Mouse (Mus musculus) layer of hippocampus, postnatal 14 days (tissue): ENCODE measurements around the gene S1pr1. TPM values are rescaled to one million over a fixed set of nuclear protein-coding genes. Genes with fewer than 3 reads are reported as not detected.

Source experiments
- DNase-seq, 2 experiments: peaks; one replicate each; pipeline ENCODE4 v3.0.0; 2021 to 2022; ENCODE audit warnings: low spot score in 2 of 2, mixed read lengths in 1 of 2
- long read RNA-seq, 2 experiments: library from polyadenylated mRNA; stranded (forward); transcript quantifications; one replicate each; pipeline ENCODE4 v2.0.0; 2021
- total RNA-seq, 2 experiments: library from RNA; stranded (reverse); gene quantifications; 2 replicates each; pipeline ENCODE4 v1.2.3; 2021

S1pr1 gene
- total RNA-seq = 10 to 100 TPM; 78.1 to 83.8 TPM
- long read RNA-seq, experiment 1, transcript S1pr1-201 (2 exons, 3,046 nt) = major isoform, 36 of 56 reads
- long read RNA-seq, experiment 1, partial matches to known transcripts = 0 of 56 reads
- long read RNA-seq, experiment 1, other reads (novel, unspliced or antisense) = 20 of 56 reads
- long read RNA-seq, experiment 2, transcript S1pr1-201 (2 exons, 3,046 nt) = major isoform, 36 of 54 reads
- long read RNA-seq, experiment 2, partial matches to known transcripts = 18 of 54 reads
- long read RNA-seq, experiment 2, other reads (novel, unspliced or antisense) = 0 of 54 reads

DNA sequence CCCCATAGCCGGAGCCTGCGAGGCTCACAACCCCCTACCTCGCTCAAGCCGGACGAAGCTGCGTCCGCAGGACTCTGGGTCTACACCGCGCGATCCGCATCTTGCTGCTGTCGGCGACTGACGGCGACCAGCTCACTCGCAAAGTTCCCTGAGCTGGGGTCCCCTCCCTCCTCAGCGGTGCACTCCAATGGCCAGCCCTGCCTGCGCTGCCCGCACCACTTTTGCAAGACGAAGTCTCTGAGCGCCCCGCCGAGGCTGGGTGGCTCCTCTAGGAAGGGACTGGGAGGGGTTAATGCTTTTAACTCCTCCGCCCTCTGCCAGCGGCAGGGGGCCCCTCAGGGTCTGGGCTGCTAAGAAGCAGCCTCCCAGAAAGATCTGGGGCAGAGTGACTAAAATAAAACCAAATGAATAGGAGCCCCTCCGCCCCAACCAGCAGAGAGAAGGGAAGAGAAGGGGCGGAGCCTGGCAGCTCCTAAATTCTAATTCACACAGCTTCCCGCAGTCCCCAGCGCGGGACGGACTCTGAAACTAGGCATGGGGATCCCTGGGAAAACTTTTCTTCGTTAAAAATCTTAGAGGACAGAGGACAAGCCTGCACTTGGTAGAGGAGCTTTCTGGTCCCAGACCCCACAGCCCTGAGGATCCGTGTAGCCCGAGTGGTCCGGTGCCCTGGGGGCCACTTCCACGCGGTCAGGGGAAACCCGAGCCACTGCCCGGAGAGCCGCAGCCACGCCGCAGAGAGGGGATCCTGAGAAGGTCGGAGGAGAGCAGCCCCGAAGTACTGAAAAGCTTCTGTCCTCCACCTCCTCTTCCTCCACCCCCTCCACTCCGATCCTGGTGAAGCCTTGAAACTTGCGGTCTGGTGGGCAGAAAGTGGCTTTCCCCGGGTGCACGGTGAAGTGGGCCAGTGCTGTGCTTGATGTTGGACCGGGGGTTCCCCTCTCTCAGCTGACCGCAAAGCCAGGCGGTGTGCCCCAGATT, at the start of gene S1pr1:
Gene S1pr1, minus strand, starts transcription at position 402 of the 981 bp plus-strand sequence.
- DNase-seq = peak; percentile 54 to 73

DNA sequence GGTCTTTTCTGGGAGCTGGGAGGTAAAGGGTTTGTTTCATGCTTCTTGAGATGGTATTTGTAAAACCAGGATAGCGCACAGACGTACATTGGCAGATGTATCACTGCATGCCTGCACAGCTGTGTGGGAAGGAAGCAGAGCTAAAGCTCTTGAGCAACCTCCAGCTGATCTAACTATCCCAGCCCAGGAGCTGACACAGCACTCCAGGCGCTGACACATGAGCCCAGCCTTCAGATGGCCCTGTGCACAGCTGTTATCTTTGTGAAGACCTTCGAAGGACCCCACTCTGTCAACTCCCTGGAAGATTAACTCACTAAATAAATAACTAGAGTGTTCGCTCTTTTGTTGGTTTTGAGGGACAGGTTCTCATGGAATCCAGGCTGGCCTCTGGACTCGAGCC, 48.4 kb upstream of the S1pr1 start:
- no peak for DNase-seq

DNA sequence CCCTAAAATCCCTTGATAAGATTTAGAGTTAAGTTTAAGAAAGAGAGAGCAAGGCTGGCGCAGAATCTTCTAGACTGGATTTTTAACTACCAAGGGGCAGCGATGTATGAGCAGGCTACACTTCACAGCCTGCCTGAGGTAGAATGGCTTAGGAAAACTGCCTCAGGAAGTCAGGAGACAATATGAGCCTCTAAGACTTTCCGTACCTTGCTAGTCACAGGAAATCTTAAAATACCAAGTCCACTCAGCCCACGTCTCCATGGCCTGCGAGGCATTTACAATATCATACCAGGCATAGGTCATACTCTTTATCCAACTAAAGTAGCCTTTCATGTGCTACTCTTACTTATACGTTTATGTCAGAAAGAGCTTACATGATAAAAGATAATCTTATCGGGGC, 48.0 kb upstream of the S1pr1 start:
- DNase-seq = no peak

DNA sequence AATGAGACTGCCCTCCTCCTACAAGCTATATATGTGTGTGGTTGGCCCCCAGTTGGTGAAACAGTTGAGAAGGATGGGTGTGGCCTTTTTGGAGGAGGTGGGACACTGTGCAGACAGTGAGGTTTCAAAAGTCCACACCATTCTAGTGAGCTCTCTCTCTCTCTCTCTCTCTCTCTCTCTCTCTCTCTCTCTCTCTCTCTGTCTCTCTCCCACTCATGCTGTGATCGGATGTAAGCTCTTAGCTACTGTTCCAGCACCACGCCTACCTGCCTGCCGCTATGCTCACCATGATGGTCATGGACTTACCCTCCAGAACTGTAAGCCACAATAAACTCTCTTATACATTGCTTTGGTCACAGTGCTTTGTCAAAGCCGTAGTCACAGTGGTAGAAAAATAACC, 44.8 kb upstream of the S1pr1 start:
- no peak for DNase-seq

DNA sequence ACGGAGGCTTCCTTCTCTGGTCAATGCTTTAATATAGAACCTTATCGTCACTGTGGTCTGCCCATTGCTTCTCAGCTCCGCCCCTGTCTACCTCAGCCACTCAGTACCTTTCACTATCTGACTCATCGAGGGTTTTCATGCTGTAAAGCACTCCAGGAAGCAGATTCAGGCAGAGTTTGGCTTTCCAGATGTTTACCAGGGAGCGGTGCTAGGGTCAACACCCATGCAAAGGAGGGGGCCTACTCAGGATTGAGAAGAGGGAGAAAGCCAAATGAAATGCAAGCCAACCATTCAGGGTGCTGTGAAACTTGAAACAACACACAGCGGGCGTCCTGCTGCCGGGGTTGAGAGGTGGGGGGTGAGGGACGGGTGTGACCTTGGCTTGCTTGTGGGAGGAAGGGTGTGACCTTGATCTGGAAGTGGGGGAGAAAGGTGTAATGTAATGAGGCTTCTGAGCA, 43.6 kb upstream of the S1pr1 start:
- no peak for DNase-seq

DNA sequence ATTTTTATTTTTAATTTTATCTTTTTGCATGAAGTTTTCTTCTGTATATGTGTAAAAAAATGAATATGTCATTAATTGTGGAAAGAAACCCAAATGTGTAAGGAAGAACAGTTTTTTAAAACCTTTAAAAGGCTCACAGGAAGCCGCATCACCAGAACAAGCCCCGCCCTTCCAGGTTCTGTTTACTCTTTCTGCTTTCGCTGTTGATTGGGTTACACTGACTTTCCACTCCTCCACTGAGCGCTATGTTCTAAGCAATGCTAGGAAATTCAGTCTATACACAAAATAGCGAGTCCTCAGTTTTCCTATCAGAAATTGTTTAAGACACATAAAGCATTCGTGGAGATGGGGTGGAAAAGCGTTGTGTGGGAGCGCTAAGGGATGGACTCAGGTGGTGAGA, 39.6 kb upstream of the S1pr1 start:
- DNase-seq = no peak

DNA sequence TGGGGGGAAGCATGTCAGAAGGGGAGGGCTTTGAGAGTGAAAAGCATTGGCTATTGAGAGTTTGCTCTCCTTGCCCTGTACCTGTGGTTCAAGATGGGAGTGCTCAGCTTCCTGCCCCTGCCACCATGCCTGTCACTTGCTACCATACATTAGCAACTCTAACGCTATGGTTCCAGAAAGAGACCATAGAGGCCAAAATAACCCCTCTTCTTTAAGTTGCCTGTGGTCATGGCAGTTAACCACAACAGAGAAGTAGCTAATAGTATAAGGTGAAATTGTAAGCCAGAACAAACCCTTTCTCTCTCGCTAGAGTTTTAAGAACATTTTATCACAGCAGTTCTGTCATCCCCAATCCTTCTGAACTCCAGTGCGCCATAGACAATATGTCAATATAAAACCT, 35.5 kb upstream of the S1pr1 start:
- DNase-seq = no peak

DNA sequence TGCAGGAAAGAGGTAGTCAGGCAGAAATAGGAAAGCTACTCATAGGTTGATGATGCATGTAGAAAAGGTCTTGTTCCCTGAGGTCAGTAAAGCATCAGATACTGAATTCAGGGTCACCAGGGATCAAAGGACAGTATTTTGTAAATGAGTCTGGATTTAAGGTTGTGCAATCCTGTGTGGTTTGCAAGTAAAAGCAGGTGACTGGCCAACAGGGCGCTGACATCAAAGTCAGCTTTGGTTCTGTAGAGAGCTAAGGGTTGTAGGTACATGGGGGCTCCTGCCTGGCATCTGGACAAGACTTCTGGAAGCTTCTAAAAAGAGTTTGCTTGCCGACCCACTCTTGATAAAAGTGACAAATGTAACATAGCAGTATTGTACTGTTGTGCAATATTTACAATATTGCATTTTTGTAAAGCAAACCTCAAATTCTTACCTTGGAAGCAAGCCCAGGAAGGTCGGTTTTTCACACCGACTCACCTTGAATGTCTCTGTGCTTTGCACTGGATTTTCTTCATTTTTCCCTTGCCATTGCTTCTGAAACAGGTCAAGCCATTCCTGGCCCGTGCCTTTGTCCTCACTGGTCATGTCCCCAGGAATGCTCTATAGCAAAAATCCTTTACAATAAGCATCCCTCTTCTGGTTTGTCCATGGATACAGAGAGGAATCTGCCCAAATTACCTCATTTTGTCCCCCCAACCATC, 33.6 kb upstream of the S1pr1 start:
- DNase-seq = no peak

DNA sequence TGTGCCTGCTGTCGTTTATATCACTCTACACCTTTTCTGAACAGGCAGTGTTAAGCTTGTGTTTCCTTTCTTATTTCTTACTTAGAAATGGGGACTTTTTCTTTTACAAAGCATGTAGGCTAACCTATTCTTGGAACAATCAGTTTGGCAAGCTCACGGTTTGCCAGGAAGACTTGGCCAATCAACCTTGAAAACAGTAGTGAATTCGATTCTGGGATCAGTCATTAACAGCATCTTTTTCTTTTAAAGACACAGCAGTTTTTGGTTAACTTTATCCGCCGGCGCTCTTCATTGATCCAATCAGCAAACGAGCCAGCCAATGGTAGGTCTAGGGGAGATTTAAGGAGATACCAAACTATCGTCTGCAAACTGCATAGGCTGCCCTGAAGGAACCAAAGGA, 31.6 kb upstream of the S1pr1 start:
- no peak for DNase-seq

DNA sequence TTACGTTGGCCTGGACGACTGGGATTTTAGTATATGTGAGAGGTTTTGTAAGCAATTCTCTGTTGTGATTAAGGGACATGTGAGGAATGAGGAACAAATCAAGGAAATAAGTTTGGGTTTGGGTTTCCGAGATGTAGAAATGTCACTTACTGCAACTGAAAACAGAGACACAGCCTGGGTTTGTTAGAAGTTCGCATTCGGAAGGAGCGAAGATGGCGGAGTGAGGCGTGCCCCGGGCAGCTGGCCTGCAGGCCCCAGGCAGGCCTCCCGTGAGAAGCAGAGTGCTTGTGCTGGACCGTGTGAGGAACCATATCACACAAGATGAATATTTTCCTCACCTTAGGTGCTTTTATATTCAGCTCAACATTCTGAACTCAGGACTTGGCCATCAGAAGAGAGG, 30.2 kb upstream of the S1pr1 start:
- no peak for DNase-seq

DNA sequence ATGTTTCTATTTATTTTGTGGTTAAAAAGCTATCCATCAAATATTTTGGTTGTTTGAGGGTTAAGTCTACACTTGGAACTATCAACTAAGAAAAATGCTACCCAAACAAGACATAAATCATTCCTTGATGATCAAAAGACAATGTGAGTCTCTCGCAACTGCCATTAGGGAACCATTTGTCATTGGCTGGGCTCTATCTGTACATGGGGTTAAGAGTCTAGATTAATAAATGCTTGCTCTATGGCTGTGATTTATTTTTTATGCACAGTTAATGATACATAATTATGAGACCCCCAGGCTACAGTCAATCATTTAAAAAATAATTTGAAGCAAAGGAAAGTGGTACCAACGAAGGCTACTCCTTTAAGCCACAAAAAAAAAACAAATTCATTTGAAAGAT, 23.7 kb upstream of the S1pr1 start:
- no peak for DNase-seq

DNA sequence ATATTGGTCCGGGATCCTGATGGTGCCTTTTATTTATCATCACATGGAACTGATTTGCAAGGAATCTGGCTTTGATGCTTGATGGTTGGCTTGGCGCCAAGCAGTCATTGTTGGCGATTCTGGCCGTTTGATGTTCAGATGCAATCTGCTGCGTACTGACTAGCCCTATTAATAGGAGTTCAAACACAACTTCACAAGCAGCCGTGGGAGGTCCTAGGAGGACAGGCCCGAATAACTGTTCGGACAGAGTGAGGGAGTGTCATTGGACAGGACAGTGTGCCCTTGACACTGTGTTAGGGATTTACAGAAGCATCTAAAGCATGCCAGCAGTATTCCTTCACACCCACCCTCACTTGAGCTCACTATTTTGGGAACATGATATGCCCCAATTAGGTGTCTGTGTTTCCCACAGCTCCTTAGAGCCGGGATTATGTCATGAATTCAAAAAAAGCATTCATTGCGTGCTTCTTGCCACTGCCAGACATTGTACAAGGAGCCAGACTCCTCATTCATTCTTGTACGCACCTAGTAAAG, 23.0 kb upstream of the S1pr1 start:
- peak; percentile 37 to 63 for DNase-seq

DNA sequence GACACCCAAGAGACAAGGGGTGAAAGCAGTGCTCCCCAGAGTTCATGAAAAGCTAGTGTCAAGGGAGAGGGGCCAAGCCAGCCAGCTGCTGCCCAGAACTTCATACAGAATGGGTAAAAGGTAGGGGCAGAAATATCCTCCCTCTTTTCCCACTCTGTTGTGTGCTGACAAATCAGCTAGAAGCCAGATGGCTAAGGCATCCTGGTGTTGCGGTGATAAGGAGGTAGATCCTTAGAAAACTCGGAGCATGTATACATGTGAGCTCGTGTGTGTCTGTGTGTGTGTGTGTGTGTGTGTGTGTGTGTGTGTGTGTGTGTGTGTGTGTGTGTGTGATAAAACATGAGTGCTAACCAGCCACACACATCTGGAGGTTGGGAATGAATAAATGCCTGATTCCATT, 20.7 kb upstream of the S1pr1 start:
- DNase-seq = no peak

DNA sequence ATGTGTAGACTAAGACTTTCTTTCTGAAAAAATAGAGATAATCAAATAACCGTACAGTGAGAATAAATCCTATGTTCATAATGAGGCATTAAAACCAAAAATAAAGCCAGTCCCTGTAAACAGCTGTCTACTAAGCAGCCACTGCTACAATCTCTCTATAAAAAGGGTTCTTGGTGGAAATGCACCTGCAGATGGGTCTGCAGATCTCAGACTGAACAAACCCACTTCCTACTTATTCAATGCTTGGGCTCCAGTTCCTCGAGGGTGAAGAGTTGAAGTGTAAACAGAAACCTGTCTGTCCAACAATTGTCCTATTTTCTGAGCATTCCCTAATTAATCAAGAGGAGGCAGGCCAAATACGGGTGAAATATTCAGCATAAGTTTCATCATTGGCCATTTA, 20.0 kb upstream of the S1pr1 start:
- DNase-seq = no peak

DNA sequence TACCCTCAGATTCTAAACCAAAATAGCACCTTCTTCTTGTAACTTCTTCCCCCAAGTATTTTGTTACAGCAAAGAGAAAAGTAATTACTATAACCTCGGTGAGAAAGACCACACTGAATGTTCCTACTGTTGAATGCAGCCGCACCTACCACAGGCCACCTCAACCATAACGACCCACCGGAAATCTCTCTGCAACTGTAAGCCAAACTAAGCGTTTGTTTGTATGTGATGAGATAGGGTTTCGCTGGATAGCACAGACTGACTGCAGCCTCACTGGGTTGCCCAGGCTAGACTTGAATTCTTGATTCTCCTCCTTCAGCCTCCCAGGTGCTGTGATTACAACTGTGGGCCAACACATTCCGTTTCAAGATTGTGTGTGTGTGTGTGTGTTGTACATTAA, 15.5 kb upstream of the S1pr1 start:
- DNase-seq = no peak

DNA sequence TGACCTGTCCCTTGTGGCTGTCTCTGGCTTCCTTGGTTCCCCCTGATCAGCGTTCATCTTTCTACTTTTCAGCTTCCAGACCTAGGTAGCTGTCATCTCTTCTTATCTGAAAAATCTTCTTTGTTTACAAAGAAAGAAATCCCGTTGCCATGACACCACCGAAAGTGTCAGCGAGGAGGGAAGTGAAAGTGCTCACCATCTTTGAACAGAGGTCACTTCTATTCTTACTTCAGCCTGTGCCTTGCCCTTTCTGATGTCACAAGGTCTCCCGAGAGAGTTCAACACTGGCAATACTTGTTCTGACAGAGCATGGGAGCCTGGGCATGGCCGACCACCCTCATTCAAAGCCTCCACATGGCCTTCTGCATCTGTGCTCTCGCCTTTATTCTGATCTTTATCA, 14.3 kb upstream of the S1pr1 start:
- no peak for DNase-seq

DNA sequence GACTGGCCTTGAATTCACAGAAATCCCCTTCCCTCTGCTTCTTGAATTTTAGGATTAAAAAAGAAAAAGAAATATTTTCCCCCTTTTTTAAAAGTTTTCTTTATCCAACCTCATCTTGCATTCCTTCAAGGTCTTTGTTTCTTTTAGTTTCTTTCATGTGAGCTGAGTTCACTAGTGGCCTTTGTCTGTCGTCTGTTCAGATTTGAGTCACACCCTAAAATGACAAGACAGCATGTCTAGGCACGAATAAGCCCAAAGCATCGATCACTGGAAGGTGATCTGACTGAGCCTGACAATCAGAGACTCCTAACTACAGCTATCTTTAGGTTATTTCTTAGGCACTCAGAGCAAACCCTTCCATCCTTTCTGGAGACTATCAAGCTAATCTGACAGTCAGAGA, 13.3 kb upstream of the S1pr1 start:
- no peak for DNase-seq

DNA sequence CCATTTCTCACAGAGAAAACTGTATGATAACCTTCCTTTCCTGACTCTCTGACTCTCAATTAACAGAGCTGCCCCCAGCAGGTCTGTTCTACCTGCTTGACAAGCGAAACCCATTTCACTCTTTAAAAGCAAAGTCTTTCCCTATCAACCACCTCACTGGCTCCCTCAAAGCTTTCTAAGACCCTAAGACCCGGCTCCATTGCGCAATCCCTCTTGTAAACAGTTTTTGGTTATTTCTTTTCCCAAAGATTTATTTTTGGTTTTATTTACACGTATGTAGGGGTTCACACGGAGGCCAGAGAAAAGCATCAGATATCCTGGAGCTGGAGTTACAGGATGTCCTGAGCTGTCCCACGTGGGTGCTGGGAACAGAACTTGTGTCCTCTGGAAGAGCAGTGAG, 4.0 kb upstream of the S1pr1 start:
- no peak for DNase-seq

DNA sequence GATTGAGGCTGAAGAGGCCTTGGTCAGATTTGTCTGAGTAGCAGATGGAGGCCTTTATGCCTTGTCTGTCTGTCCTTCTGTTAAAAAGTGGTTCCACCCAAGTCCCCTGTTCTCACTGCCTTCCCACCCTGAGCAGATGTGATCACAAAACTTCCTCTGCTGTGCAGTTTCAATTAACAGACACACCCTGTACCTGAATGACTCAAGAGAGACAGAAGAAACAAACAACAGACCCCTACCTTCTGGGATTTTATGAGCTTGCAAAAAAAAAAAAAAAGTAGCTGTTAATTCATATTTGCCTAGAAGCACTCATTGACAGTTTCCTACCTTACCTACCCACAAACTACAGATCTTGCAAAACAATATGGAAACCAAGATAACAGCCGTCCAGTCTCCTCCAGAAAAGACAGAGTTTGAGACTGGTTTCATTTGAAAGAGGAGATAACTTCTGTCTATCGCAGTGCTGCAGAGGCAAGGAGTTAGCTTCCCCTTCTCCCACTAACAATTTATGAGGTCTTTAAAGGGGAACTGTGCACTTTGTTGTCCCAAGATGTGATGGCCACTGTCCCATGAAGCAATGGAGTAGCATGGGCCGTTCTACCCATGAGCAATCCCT, 1.1 kb upstream of the S1pr1 start:
- DNase-seq = no peak

DNA sequence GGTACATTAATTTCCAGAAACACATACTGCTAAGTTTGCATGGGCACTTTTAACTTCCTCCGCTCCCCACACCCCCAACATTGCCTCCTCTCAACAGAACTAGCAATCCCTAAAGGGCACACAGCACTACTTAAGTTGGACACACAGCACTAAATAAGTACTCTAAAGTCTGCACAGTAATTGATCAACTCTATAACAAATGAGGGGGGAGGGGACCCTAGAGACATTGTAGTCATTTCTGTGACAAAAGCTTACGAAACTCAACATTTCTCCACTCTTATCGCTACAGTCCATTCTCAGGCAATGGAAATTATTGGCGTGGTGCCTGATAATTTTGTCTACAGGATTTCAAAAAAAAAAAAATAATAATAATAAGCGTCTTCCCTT, 830 bp downstream of the S1pr1 start:
- peak in 1 of 2 experiments; percentile 5 for DNase-seq

DNA sequence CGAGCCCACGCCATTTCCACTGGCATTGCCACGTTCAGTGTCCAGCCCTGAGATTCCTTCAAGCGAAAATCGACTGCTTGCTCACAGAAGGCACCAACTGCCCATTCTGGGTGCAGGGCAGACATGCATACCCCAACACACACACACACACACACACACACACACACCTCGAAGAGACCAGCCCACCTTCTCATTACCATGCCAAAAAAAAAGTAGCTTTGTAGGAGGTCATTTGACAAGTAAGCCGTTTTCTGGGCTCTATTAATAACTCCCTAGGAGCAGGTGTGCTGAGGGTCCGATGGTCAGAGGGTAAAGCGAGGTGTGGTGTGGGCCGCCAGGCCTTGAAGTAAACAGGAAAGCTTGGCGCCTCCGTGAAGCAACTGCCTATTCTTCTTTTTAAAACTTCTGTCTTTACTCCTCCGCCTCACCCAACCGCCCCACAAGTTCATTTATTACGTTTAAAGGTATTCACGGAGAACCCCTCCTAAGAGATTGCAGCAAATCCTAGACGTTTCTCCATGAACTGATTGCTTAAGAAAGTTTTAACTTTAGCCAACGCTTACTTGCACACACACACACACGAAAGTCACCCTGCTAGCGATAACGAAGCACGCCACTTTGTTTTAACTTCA, 1.3 kb downstream of the S1pr1 start:
- no peak for DNase-seq
